Mouse (Mus musculus): ENCODE measurements around the gene Otos.

Gene Otos

GRCm38 (mm10) chr1:92607711-92608110, 40.9 kb downstream of the Otos start:
- no peak for DNase-seq (ENCODE audit: low spot score)

- DNase-seq (ENCODE audit: low spot score): no peak
Observed at GRCm38 (mm10) chr1:92605482-92605881, 43.2 kb downstream of the Otos start, which contains the start of gene Olfr1410. Gene Olfr1410 (plus strand): TSS chr1:92605782.

- no peak for DNase-seq (ENCODE audit: low spot score)
Observed at GRCm38 (mm10) chr1:92596019-92596418, 52.6 kb downstream of the Otos start.

Data from ovary, postnatal 36 days (tissue).